Mouse (Mus musculus) midbrain, embryonic 14.5 days (tissue): ENCODE data around the gene Foxd3. TPM values are rescaled to one million over a fixed set of nuclear protein-coding genes. Genes with fewer than 3 reads are reported as not detected.

Experiments
- ATAC-seq: fragments of 200-750 bp; cut with Nextera tagmentation; 2 replicates; pipeline ENCODE4 v1.8.0; 2017; ENCODE audit warnings: moderate number of reproducible peaks, moderate library complexity; ENCODE audit not compliant: low FRiP score, low TSS enrichment
- DNase-seq: peaks from one replicate; pipeline ENCODE4 v3.0.0-alpha.2; 2015
- H3K27ac ChIP-seq: fragments of 300-500 bp; sonication (generic); replicated peaks from 2 replicates; pipeline ENCODE4 v1.5.1; 2014; ENCODE audit warnings: mild to moderate bottlenecking, low read depth, low read length, moderate library complexity
- H3K27me3 ChIP-seq: fragments of 300-500 bp; sonication (generic); 2 replicates; pipeline ENCODE4 v1.6.1; 2014; ENCODE audit warnings: low read length, control low read depth, mixed read lengths; ENCODE audit not compliant: control insufficient read depth, insufficient read depth
- H3K36me3 ChIP-seq: fragments of 300-500 bp; sonication (generic); 2 replicates; pipeline ENCODE4 v1.6.1; 2014; ENCODE audit warnings: low read length, control low read depth; ENCODE audit not compliant: control insufficient read depth, insufficient read depth
- H3K4me1 ChIP-seq: fragments of 300-500 bp; sonication (generic); 2 replicates; pipeline ENCODE4 v1.6.1; 2014; ENCODE audit warnings: mild to moderate bottlenecking, antibody characterized with exemption, low read length, control low read depth; ENCODE audit not compliant: control insufficient read depth, insufficient read depth
- H3K4me2 ChIP-seq: fragments of 300-500 bp; sonication (generic); 2 replicates; pipeline ENCODE4 v1.6.1; 2014; ENCODE audit warnings: mild to moderate bottlenecking, low read length, moderate library complexity
- H3K4me3 ChIP-seq: fragments of 300-500 bp; sonication (generic); replicated peaks from 2 replicates; pipeline ENCODE4 v1.5.1; 2014; ENCODE audit warnings: low read depth, low read length
- H3K9ac ChIP-seq: fragments of 300-500 bp; sonication (generic); replicated peaks from 2 replicates; pipeline ENCODE4 v1.6.1; 2014; ENCODE audit warnings: mild to moderate bottlenecking, low read length, moderate library complexity
- H3K9me3 ChIP-seq: fragments of 300-500 bp; sonication (generic); 2 replicates; pipeline ENCODE4 v1.6.1; 2016; ENCODE audit warnings: low read length, control low read depth, mixed read lengths; ENCODE audit not compliant: control insufficient read depth
- WGBS: fragments of 180-500 bp; shearing (Covaris S2); extraction: QIAGEN DNeasy Blood & Tissue Kit; methylation state at CpG from one replicate; pipeline ENCODE4 v1.1.7; 2014; 5-methylcytosine and 5-hydroxymethylcytosine counted together
- polyA plus RNA-seq: library from polyadenylated mRNA; unstranded; fragments of >200 nt; fragmentation: Nextera tagmentation; extraction: Ambion mirVana; gene quantifications from 2 replicates; pipeline ENCODE4 v1.2.1, GENCODE M21; 2014

The Foxd3 gene
- polyA plus RNA-seq, 1 experiment from 2014 or later = 0.14 TPM

- Histone ChIP-seq H3K9me3 (no peaks in the 10 kb centered on the region), H3K27me3 (peaks cover 80% of the 10 kb centered on the region), H3K9ac (no peak overlapping the region), H3K36me3 (no peaks in the 10 kb centered on the region), H3K4me2 (no peak overlapping the region), H3K27ac (no peak overlapping the region), H3K4me1 (peaks cover 8% of the 10 kb centered on the region; the same call in 1 of the 2 replicates), H3K4me3 (no peak overlapping the region)
- ATAC-seq (peak; percentile 38; the same call in 1 of the 2 replicates), DNase-seq (peak; percentile 88)
- 0% methylated on average over 11 of the region's 11 CpGs for WGBS
Measured at GRCm38 (mm10) chr4:99660981-99661380, 4.9 kb downstream of the Foxd3 start.

GRCm38 (mm10) chr4:99661956-99662355 lies 5.9 kb downstream of the Foxd3 start:
- peak; percentile 26 for DNase-seq

GRCm38 (mm10) chr4:99662431-99662830 lies 6.3 kb downstream of the Foxd3 start:
- H3K4me1 ChIP-seq = peaks cover 4% of the 10 kb centered on the region; the same call in 1 of the 2 replicates
- H3K27ac ChIP-seq = no peak overlapping the region
- H3K36me3 ChIP-seq = no peaks in the 10 kb centered on the region
- no peak for ATAC-seq
- H3K9me3 ChIP-seq = no peaks in the 10 kb centered on the region
- peaks cover 68% of the 10 kb centered on the region for H3K27me3 ChIP-seq
- H3K4me2 ChIP-seq = no peak overlapping the region
- H3K4me3 ChIP-seq = no peak overlapping the region
- DNase-seq = peak; percentile 37
- WGBS = 9% methylated on average over 9 of the region's 9 CpGs
- H3K9ac ChIP-seq = no peak overlapping the region

More at GRCm38 (mm10) chr4:99661956-99662355, 5.9 kb downstream of the Foxd3 start:
- Histone ChIP-seq H3K27ac (no peak overlapping the region), H3K4me1 (peaks cover 8% of the 10 kb centered on the region; the same call in 1 of the 2 replicates), H3K4me2 (no peak overlapping the region), H3K27me3 (peaks cover 73% of the 10 kb centered on the region), H3K9ac (no peak overlapping the region), H3K9me3 (no peaks in the 10 kb centered on the region), H3K36me3 (no peaks in the 10 kb centered on the region), H3K4me3 (no peak overlapping the region)
- ATAC-seq = no peak
- WGBS = 3% methylated on average over 12 of the region's 12 CpGs

- Histone ChIP-seq H3K4me1 (no peaks in the 10 kb centered on the region), H3K9me3 (no peaks in the 10 kb centered on the region), H3K27me3 (peaks cover 62% of the 10 kb centered on the region), H3K9ac (no peak overlapping the region), H3K36me3 (no peaks in the 10 kb centered on the region), H3K4me3 (no peak overlapping the region), H3K27ac (no peak overlapping the region), H3K4me2 (no peak overlapping the region)
- DNase-seq = peak; percentile 21
- 4% methylated on average over 34 of the region's 34 CpGs for WGBS
- no peak for ATAC-seq
Measured at GRCm38 (mm10) chr4:99662841-99663567, 6.9 kb downstream of the Foxd3 start.

GRCm38 (mm10) chr4:99663710-99664109 lies 7.6 kb downstream of the Foxd3 start:
- Histone ChIP-seq H3K9ac (no peak overlapping the region), H3K4me1 (no peaks in the 10 kb centered on the region), H3K9me3 (no peaks in the 10 kb centered on the region), H3K27ac (no peak overlapping the region), H3K4me3 (no peak overlapping the region), H3K27me3 (peaks cover 59% of the 10 kb centered on the region), H3K4me2 (no peak overlapping the region), H3K36me3 (no peaks in the 10 kb centered on the region)
- DNase-seq (no peak), ATAC-seq (no peak)
- 11% methylated on average over 8 of the region's 8 CpGs for WGBS

- H3K27ac ChIP-seq = no peak overlapping the region
- H3K4me3 ChIP-seq = no peak overlapping the region
- DNase-seq (no peak), ATAC-seq (no peak)
- peaks cover 6% of the 10 kb centered on the region for H3K27me3 ChIP-seq
- H3K4me2 ChIP-seq = no peak overlapping the region
- H3K4me1 ChIP-seq = no peaks in the 10 kb centered on the region
- H3K9me3 ChIP-seq = no peaks in the 10 kb centered on the region
- no peak overlapping the region for H3K9ac ChIP-seq
- no peaks in the 10 kb centered on the region for H3K36me3 ChIP-seq
- WGBS = 91% methylated on average over 7 of the region's 7 CpGs
Measured at GRCm38 (mm10) chr4:99670203-99670851, 14.2 kb downstream of the Foxd3 start.

GRCm38 (mm10) chr4:99675191-99675590 lies 19.1 kb downstream of the Foxd3 start:
- Histone ChIP-seq H3K4me2 (no peak overlapping the region), H3K27me3 (no peaks in the 10 kb centered on the region), H3K36me3 (no peaks in the 10 kb centered on the region), H3K4me1 (no peaks in the 10 kb centered on the region), H3K9me3 (no peaks in the 10 kb centered on the region), H3K27ac (no peak overlapping the region), H3K9ac (no peak overlapping the region), H3K4me3 (no peak overlapping the region)
- ATAC-seq = no peak
- DNase-seq = no peak

GRCm38 (mm10) chr4:99683941-99684340 lies 27.8 kb downstream of the Foxd3 start:
- Histone ChIP-seq H3K27me3 (no peaks in the 10 kb centered on the region), H3K4me3 (no peak overlapping the region), H3K9me3 (no peaks in the 10 kb centered on the region), H3K4me2 (no peak overlapping the region), H3K4me1 (no peaks in the 10 kb centered on the region), H3K9ac (no peak overlapping the region), H3K36me3 (no peaks in the 10 kb centered on the region), H3K27ac (no peak overlapping the region)
- DNase-seq (no peak), ATAC-seq (no peak)
- 87% methylated on average over 6 of the region's 6 CpGs for WGBS

GRCm38 (mm10) chr4:99686308-99686707 lies 30.2 kb downstream of the Foxd3 start:
- Histone ChIP-seq H3K9ac (no peak overlapping the region), H3K4me1 (no peaks in the 10 kb centered on the region), H3K36me3 (no peaks in the 10 kb centered on the region), H3K9me3 (no peaks in the 10 kb centered on the region), H3K27me3 (no peaks in the 10 kb centered on the region), H3K4me3 (no peak overlapping the region), H3K4me2 (no peak overlapping the region), H3K27ac (no peak overlapping the region)
- DNase-seq = no peak
- 64% methylated on average over 5 of the region's 5 CpGs for WGBS
- no peak for ATAC-seq
